Mouse (Mus musculus) midbrain, embryonic 14.5 days (tissue): ENCODE measurements at regions not wholly inside any gene's neighbourhood (a gene's known extent, or its start where the extent isn't known, plus 50 kb on each side); places are given as distances from the start of the nearest gene placed in this dataset.

Experiments used
- ATAC-seq: fragments of 200-750 bp; cut with Nextera tagmentation; 2 replicates; pipeline ENCODE4 v1.8.0; 2017; ENCODE audit warnings: moderate number of reproducible peaks, moderate library complexity; ENCODE audit not compliant: low FRiP score, low TSS enrichment
- DNase-seq: peaks from one replicate; pipeline ENCODE4 v3.0.0-alpha.2; 2015
- H3K27ac ChIP-seq: fragments of 300-500 bp; sonication (generic); replicated peaks from 2 replicates; pipeline ENCODE4 v1.5.1; 2014; ENCODE audit warnings: mild to moderate bottlenecking, low read depth, low read length, moderate library complexity
- H3K27me3 ChIP-seq: fragments of 300-500 bp; sonication (generic); 2 replicates; pipeline ENCODE4 v1.6.1; 2014; ENCODE audit warnings: low read length, control low read depth, mixed read lengths; ENCODE audit not compliant: control insufficient read depth, insufficient read depth
- H3K36me3 ChIP-seq: fragments of 300-500 bp; sonication (generic); 2 replicates; pipeline ENCODE4 v1.6.1; 2014; ENCODE audit warnings: low read length, control low read depth; ENCODE audit not compliant: control insufficient read depth, insufficient read depth
- H3K4me1 ChIP-seq: fragments of 300-500 bp; sonication (generic); 2 replicates; pipeline ENCODE4 v1.6.1; 2014; ENCODE audit warnings: mild to moderate bottlenecking, antibody characterized with exemption, low read length, control low read depth; ENCODE audit not compliant: control insufficient read depth, insufficient read depth
- H3K4me2 ChIP-seq: fragments of 300-500 bp; sonication (generic); 2 replicates; pipeline ENCODE4 v1.6.1; 2014; ENCODE audit warnings: mild to moderate bottlenecking, low read length, moderate library complexity
- H3K4me3 ChIP-seq: fragments of 300-500 bp; sonication (generic); replicated peaks from 2 replicates; pipeline ENCODE4 v1.5.1; 2014; ENCODE audit warnings: low read depth, low read length
- H3K9ac ChIP-seq: fragments of 300-500 bp; sonication (generic); replicated peaks from 2 replicates; pipeline ENCODE4 v1.6.1; 2014; ENCODE audit warnings: mild to moderate bottlenecking, low read length, moderate library complexity
- H3K9me3 ChIP-seq: fragments of 300-500 bp; sonication (generic); 2 replicates; pipeline ENCODE4 v1.6.1; 2016; ENCODE audit warnings: low read length, control low read depth, mixed read lengths; ENCODE audit not compliant: control insufficient read depth
- WGBS: fragments of 180-500 bp; shearing (Covaris S2); extraction: QIAGEN DNeasy Blood & Tissue Kit; methylation state at CpG from one replicate; pipeline ENCODE4 v1.1.7; 2014; 5-methylcytosine and 5-hydroxymethylcytosine counted together

DNA sequence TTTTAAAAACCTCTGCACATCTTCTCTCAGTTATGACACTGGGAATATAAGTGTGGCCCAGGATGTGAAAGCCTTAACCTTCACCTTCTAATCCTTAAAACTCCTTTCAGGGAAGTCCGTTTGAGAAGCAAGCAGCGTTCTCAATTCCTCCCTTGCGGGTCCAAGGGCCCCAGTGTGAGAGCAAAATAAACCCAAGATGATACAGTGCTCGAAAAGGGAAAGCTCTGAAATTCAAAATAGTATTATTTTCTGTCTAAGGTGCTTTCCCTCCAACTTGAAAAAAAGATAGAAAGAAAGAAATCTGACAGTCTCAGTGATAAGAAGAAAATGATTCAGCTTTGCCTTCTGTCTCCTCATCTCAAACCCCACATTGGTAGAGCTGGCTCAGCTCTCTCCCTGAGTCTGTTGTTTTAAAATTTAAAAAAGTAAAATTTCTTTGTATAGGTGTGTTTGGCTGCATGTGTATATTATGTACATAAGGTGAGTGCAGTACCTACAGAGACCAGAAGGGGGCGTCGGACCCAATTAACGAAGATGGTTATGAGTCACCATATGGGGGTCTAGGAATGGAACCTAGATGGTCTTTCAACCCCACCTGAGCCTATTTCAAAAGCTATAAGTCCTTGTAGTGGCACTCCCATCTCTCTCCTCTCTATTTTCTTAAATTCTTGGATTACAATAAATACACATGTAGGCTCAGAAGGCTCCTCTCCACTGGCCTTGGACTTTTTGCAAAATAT, 222.3 kb upstream of the Spdye4c start:
- Histone ChIP-seq H3K9me3 (no peaks in the 10 kb centered on the region), H3K4me2 (no peak overlapping the region), H3K36me3 (no peaks in the 10 kb centered on the region), H3K27me3 (no peaks in the 10 kb centered on the region), H3K4me1 (peaks cover 7% of the 10 kb centered on the region), H3K9ac (no peak overlapping the region), H3K4me3 (no peak overlapping the region), H3K27ac (no peak overlapping the region)
- DNase-seq (no peak), ATAC-seq (no peak)
- WGBS: 72% methylated on average over 7 of the region's 7 CpGs

DNA sequence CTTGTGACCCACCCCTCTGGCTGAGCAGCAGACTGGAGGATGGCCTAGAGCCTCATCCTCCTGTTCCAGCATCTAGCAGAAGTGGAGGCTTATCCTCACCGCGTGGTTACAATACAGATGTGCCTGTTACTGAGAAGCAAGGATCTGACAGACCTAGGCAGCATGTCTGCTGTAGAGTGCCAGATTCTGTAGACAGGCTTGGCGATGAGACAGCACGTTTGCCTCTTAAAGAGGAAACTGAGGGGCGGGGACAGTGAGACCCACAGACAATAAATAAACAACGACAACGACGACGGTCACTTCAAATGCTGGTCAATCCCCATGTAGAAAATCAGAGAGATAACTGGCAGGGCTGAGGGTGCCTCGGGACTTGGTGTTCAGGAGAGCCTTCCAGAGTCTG, 220.2 kb upstream of the Spdye4c start:
- H3K9me3 ChIP-seq: no peaks in the 10 kb centered on the region
- ATAC-seq (no peak), DNase-seq (no peak)
- H3K27ac ChIP-seq: no peak overlapping the region
- no peaks in the 10 kb centered on the region for H3K36me3 ChIP-seq
- H3K9ac ChIP-seq: no peak overlapping the region
- H3K4me2 ChIP-seq: no peak overlapping the region
- WGBS: 87% methylated on average over 10 of the region's 10 CpGs
- H3K27me3 ChIP-seq: no peaks in the 10 kb centered on the region
- H3K4me1 ChIP-seq: peaks cover 13% of the 10 kb centered on the region
- no peak overlapping the region for H3K4me3 ChIP-seq

DNA sequence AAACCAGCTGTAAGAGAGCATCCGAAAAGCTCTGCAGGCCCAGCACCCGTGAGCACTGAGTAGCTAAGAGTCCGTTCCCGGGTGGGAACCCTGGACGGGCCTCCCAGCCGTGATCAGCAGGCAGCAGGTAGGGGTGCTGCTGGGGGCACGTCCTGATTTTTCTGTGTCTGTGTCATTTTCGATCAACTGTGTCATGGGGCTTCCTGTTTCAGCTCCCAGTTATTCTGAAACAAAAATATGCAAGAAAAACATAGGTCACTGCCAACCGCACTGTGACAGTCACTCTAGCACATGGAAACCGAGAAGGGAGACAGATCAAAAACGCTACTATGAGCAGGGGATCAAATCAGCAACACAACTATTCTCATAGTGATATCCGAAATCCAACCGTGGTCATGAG, 218.8 kb upstream of the Spdye4c start:
- ATAC-seq: no peak
- H3K9me3 ChIP-seq: no peaks in the 10 kb centered on the region
- H3K27ac ChIP-seq: no peak overlapping the region
- H3K4me2 ChIP-seq: no peak overlapping the region
- 88% methylated on average over 13 of the region's 13 CpGs for WGBS
- H3K9ac ChIP-seq: no peak overlapping the region
- no peaks in the 10 kb centered on the region for H3K27me3 ChIP-seq
- H3K4me3 ChIP-seq: no peak overlapping the region
- peaks cover 13% of the 10 kb centered on the region for H3K4me1 ChIP-seq
- H3K36me3 ChIP-seq: no peaks in the 10 kb centered on the region
- no peak for DNase-seq

DNA sequence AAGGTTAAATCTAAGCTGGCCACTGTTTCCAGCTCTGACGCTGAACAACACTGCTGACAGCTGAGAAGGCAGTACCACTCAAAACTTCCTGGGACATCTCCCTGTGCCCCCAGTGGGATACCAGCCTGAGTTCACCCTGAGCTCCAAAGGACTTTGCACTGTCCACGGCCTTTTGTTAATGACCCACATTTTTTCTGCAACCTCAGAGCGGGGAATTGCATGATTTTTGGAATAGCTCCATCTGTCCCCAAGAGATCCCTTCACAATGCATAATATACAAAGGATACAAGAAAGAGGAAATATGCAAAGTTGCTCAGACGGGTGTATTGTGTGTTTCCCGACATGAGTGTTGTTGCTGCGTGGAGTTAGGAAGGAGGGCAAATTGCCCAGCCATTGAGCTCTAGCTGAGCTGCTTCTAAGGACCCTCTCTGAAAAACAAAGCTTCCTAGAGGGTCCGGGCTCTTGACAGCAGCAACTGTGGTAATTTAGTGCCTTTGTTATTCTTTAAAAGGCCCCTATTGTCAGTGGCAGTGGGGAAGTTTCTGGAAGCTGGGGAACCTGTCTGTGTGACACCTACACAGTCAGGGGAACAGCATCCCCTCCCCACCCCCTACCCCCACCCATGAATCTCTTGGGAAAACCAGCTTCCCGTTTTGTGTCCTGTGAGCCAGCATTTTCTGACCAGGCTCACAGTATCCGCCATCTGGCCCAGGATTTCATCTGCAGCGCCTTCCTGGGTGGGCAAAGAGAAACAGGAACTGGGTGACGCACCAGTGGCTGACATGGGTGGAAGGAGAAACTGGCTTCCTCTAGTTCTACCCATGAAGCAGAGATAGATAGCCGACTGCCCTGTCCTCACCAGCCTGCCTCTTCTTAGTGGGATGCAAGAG, 217.4 kb upstream of the Spdye4c start:
- no peak overlapping the region for H3K4me3 ChIP-seq
- ATAC-seq: no peak; the same call in 1 of the 2 replicates
- no peaks in the 10 kb centered on the region for H3K9me3 ChIP-seq
- no peak overlapping the region for H3K9ac ChIP-seq
- peak; percentile 51 for DNase-seq
- H3K4me2 ChIP-seq: no peak overlapping the region
- H3K36me3 ChIP-seq: no peaks in the 10 kb centered on the region
- peaks cover 13% of the 10 kb centered on the region for H3K4me1 ChIP-seq
- peak overlapping the region; percentile 20; the same call in 1 of the 2 replicates for H3K27ac ChIP-seq
- H3K27me3 ChIP-seq: no peaks in the 10 kb centered on the region
- 28% methylated on average over 12 of the region's 12 CpGs for WGBS

DNA sequence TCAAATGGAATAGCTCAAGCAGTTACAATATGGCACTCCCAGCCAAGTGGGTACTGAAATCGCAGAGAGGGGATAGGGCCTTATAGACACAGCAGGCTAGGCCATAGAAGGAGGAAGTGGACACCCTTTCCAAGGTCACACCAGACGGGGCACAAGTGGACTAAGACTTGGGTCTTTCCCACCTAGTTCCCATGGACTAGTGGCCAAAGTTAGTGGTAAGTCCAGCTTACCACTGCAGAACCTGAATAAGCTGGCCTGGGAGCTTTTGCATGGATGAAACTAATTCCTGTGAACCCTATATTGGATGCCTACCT, 216.8 kb upstream of the Spdye4c start:
- peaks cover 16% of the 10 kb centered on the region for H3K4me1 ChIP-seq
- no peak overlapping the region for H3K4me2 ChIP-seq
- WGBS: 88% methylated on average over 2 of the region's 2 CpGs
- H3K27ac ChIP-seq: peak overlapping the region; percentile 20; the same call in 1 of the 2 replicates
- ATAC-seq (no peak), DNase-seq (no peak)
- no peak overlapping the region for H3K4me3 ChIP-seq
- H3K9me3 ChIP-seq: no peaks in the 10 kb centered on the region
- no peaks in the 10 kb centered on the region for H3K36me3 ChIP-seq
- no peaks in the 10 kb centered on the region for H3K27me3 ChIP-seq
- H3K9ac ChIP-seq: no peak overlapping the region

DNA sequence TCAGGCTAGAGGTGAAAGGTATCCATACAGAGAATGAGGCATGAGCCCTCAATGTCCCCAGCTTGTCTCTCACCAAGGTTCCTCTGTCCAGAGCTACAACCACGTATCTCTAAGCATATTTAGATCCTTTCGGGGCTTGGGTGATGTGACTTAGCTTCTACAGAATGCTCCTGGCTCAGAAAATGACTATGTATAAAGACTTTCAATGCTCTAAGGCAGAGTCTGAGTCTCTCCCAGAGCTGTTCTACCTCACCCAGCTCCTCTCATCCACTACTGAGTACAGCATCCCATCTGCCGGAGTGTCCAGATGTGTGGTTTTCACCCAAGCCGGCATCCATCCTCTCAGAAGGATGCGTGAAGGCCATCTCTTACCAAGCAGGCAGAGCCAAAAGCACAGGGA, 216.1 kb upstream of the Spdye4c start:
- ATAC-seq: no peak
- Histone ChIP-seq H3K27ac (no peak overlapping the region), H3K9ac (no peak overlapping the region), H3K9me3 (no peaks in the 10 kb centered on the region), H3K4me3 (no peak overlapping the region), H3K4me2 (no peak overlapping the region), H3K27me3 (no peaks in the 10 kb centered on the region), H3K36me3 (no peaks in the 10 kb centered on the region), H3K4me1 (peaks cover 22% of the 10 kb centered on the region)
- 96% methylated on average over 5 of the region's 5 CpGs for whole genome bisulfite sequencing
- DNase-seq: no peak

DNA sequence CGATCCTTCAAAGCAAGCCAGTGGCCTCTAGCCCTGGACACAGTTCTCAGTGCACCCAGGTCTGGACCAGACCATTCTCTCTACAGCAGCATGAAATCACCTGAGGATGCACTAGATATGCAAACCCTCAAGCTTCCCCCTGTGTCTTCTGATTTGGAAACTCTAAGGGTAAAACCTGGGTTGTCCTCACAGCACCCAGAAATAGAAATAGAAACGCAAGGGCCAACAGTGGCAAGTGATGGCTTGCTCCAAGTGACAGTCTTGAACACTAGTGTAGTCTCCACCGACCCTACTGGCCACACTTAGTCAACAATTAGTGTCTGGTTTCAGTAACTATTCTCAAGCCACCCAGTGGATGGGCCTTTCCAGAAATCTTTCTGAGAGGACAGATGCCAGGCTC, 215.2 kb upstream of the Spdye4c start:
- DNase-seq (no peak), ATAC-seq (no peak)
- Histone ChIP-seq H3K4me2 (no peak overlapping the region), H3K27me3 (no peaks in the 10 kb centered on the region), H3K4me3 (no peak overlapping the region), H3K9ac (no peak overlapping the region), H3K4me1 (peaks cover 29% of the 10 kb centered on the region), H3K9me3 (no peaks in the 10 kb centered on the region), H3K36me3 (no peaks in the 10 kb centered on the region), H3K27ac (no peak overlapping the region)
- 97% methylated on average over 3 of the region's 3 CpGs for WGBS

DNA sequence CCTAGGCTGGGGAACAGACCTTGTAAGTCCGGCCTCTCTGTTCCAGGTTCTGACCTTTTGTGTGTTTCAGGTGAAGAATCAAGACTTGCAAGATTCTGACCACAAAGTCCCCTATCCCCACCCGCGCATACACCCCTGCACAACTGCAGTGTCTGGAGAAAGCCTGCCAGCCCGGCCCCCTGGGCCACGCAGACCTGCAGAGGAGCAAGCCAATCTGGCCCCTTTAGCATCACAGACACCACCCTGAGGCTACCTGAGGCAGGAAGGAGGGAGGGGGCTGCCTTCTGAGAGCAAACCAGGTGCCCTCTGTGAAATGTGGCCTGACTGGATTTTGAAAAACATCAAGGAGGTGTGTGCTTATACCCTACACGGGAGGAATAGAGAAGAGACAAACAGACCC, 213.8 kb upstream of the Spdye4c start:
- Histone ChIP-seq H3K9me3 (no peaks in the 10 kb centered on the region), H3K4me2 (no peak overlapping the region), H3K27ac (no peak overlapping the region), H3K4me3 (no peak overlapping the region), H3K36me3 (no peaks in the 10 kb centered on the region), H3K4me1 (peaks cover 29% of the 10 kb centered on the region), H3K27me3 (no peaks in the 10 kb centered on the region), H3K9ac (no peak overlapping the region)
- WGBS: 85% methylated on average over 6 of the region's 6 CpGs
- DNase-seq (no peak), ATAC-seq (no peak)

DNA sequence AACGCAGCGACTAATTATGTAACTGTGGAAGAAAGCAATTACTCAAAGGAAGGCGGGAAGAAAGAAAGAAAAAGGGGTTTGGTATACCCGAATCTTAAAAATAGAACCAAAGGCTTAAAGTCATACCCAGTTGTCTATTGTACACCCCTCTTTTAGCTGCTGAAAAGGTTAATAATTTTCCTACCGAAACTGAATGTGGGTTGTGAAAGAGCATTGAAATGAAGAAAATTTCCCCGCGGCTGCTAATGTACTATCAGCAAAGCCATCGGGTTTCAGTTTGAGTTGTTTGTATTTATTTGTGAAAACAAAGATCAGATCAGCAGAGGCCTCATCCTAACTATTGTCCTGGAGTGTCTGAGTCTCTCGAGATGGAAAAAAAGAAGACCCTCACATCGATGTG, 213.3 kb upstream of the Spdye4c start:
- Histone ChIP-seq H3K4me3 (no peak overlapping the region), H3K4me2 (no peak overlapping the region), H3K27ac (no peak overlapping the region), H3K4me1 (peaks cover 29% of the 10 kb centered on the region), H3K27me3 (no peaks in the 10 kb centered on the region), H3K9ac (no peak overlapping the region), H3K9me3 (no peaks in the 10 kb centered on the region), H3K36me3 (no peaks in the 10 kb centered on the region)
- no peak for ATAC-seq
- DNase-seq: no peak
- WGBS: 86% methylated on average over 10 of the region's 10 CpGs
